Mouse (Mus musculus) myocyte (in vitro differentiated cells): ENCODE measurements at regions not wholly inside any gene's neighbourhood (a gene's known extent, or its start where the extent isn't known, plus 50 kb on each side); places are given as distances from the start of the nearest gene placed in this dataset.

Experiments
- H3K27me3 ChIP-seq: one replicate; pipeline ENCODE4 v1.6.1; 2011; ENCODE audit not compliant: control insufficient read depth, insufficient read depth, insufficient read length
- H3K36me3 ChIP-seq: one replicate; pipeline ENCODE4 v1.6.1; 2011; ENCODE audit not compliant: control insufficient read depth, insufficient read depth
- H3K4me2 ChIP-seq: one replicate; pipeline ENCODE4 v1.6.1; 2011; ENCODE audit warnings: low read depth, control low read depth
- H3K4me3 ChIP-seq: one replicate; pipeline ENCODE4 v1.5.1; 2011; ENCODE audit warnings: mild to moderate bottlenecking, control low read depth, moderate library complexity
- H3K79me2 ChIP-seq: one replicate; pipeline ENCODE4 v1.6.1; 2011; ENCODE audit not compliant: control insufficient read depth, insufficient read depth
- H3ac ChIP-seq: one replicate; pipeline ENCODE4 v1.6.1; 2011; ENCODE audit not compliant: control insufficient read depth, insufficient read length
- CEBPB ChIP-seq: IDR thresholded peaks from 2 replicates; pipeline ENCODE4 v1.6.1; 2011; ENCODE audit warnings: mild to moderate bottlenecking, moderate library complexity; ENCODE audit not compliant: poor library complexity, insufficient read depth, severe bottlenecking
- E2F4 ChIP-seq: IDR thresholded peaks from one replicate; pipeline ENCODE4 v1.6.1; 2011; ENCODE audit warnings: mild to moderate bottlenecking, control low read depth, moderate library complexity; ENCODE audit not compliant: insufficient read depth
- MAX ChIP-seq: IDR thresholded peaks from one replicate; pipeline ENCODE4 v1.6.1; 2011; ENCODE audit warnings: low read depth, mild to moderate bottlenecking, control low read depth
- MYOD1 ChIP-seq, 3 experiments: IDR thresholded peaks; one replicate each; pipeline ENCODE4 v1.6.1; 2011; ENCODE audit warnings: control low read depth in 2 of 3, low read depth in 2 of 3, mild to moderate bottlenecking in 2 of 3, moderate library complexity in 1 of 3; ENCODE audit not compliant: insufficient read length in 2 of 3, control insufficient read depth in 1 of 3
- MYOG ChIP-seq, 3 experiments: IDR thresholded peaks; one replicate each; pipeline ENCODE4 v1.6.1; 2011; ENCODE audit warnings: control low read depth in 2 of 3, low read depth in 2 of 3, mild to moderate bottlenecking in 2 of 3; ENCODE audit not compliant: insufficient read length in 2 of 3, control insufficient read depth in 1 of 3, insufficient read depth in 1 of 3
- POLR2A ChIP-seq: IDR thresholded peaks from one replicate; pipeline ENCODE4 v1.6.1; 2011; ENCODE audit warnings: low read depth, mild to moderate bottlenecking, control low read depth, moderate library complexity; ENCODE audit not compliant: insufficient read length
- POLR2AphosphoS2 ChIP-seq: IDR thresholded peaks from one replicate; pipeline ENCODE4 v1.6.1; 2011; ENCODE audit warnings: low read depth, control low read depth; ENCODE audit not compliant: insufficient read length
- REST ChIP-seq: IDR thresholded peaks from one replicate; pipeline ENCODE4 v1.6.1; 2011; ENCODE audit warnings: mild to moderate bottlenecking, control low read depth, moderate library complexity; ENCODE audit not compliant: insufficient read depth, insufficient read length
- SRF ChIP-seq: IDR thresholded peaks from one replicate; pipeline ENCODE4 v1.6.1; 2011; ENCODE audit warnings: low read depth; ENCODE audit not compliant: control insufficient read depth, insufficient read length
- TCF12 ChIP-seq: IDR thresholded peaks from one replicate; pipeline ENCODE4 v1.6.1; 2011; ENCODE audit warnings: mild to moderate bottlenecking, control low read depth; ENCODE audit not compliant: poor library complexity, insufficient read depth, severe bottlenecking
- TCF3 ChIP-seq: IDR thresholded peaks from one replicate; pipeline ENCODE4 v1.6.1; 2011; ENCODE audit warnings: low read depth, control low read depth; ENCODE audit not compliant: insufficient read length
- USF1 ChIP-seq: IDR thresholded peaks from one replicate; pipeline ENCODE4 v1.6.1; 2011; ENCODE audit warnings: low read depth, mild to moderate bottlenecking, control low read depth, moderate library complexity

DNA sequence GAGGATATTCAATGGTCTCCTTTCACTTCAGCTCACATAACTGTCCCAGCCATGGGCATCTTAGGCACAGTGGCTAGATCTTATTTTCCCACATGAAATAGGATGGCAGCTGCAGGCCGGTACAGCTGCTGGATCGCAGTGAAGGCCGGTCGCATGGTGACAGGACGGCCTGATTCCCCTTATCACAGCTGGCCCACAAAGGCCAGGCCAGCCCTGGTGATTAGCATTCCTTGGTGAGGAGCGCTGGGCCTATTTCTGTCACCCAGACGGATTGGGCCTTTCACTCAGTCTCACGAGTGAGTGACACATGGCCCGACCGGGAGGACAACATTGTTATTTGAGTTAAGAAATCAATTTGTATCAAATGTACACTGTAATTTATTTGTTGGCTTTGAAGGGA is 178.8 kb downstream of the Irx1 start:
- TF ChIP-seq TCF12 (no peak), MYOD1 (IDR thresholded peaks at IDR 0.05; ENCODE audit: control insufficient read depth in 1 of 3, insufficient read length in 2 of 3, low read depth in 2 of 3) (peak in 1 of 3 experiments; percentile 68), MAX (no peak), POLR2AphosphoS2 (no peak)
- Histone ChIP-seq H3K27me3 (no peaks in the 10 kb centered on the region), H3K4me2 (no peak overlapping the region), H3K4me3 (no peak overlapping the region), H3K36me3 (no peaks in the 10 kb centered on the region), H3ac (no peak overlapping the region), H3K79me2 (no peaks in the 10 kb centered on the region)

DNA sequence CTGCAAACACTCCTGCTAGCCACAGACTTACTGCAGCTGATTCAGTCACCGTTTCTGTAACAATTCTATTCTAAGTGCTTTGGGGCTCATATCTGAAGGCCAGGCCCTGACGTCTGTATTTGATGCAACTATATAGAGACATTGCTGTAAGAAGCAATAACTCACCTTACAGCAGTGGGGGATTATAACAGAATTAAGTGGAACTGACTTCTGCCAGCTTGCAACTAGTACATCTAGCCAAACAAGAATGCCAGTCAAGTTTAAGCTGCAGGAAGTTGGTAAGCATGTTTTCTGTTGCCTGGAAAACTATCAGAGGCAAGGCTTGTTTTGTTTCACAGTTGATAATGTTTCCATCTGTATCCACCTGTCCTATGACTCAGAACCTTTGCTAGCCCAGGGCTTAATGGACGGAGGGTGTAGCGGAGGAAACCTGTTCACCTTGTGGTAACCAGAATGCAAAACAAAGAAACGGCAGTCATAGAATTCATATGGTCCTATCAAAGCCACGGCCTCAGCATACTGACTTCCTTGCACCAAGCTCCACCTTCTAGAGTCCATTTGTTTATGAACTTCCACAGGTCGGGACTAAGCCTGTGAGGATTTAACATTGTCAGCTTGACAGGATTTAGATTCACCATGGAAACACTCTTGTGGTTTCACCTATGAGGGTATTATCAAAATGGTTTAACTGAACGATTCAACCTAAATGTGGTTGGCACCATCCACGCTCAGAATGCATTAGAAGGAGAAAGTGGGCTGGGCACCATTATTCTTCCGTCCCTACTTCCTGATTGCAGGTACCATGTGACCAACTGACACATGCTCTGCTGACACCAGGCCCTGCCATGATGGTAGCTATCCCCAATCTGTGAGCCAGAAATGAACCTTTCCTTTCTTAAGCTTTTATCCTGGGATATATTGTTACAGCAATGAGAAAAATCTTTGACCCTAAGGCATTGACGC is 216.2 kb downstream of the Irx1 start:
- Histone ChIP-seq H3K4me3 (no peak overlapping the region), H3ac (no peak overlapping the region), H3K27me3 (no peaks in the 10 kb centered on the region), H3K36me3 (no peaks in the 10 kb centered on the region), H3K4me2 (no peak overlapping the region), H3K79me2 (no peaks in the 10 kb centered on the region)
- TF ChIP-seq SRF (no peak), POLR2AphosphoS2 (no peak), E2F4 (no peak), CEBPB (no peak), POLR2A (no peak), MYOG (IDR thresholded peaks at IDR 0.05; ENCODE audit: control insufficient read depth in 1 of 3, insufficient read depth in 1 of 3, insufficient read length in 2 of 3, low read depth in 2 of 3) (no peak), USF1 (no peak), MYOD1 (IDR thresholded peaks at IDR 0.05; ENCODE audit: control insufficient read depth in 1 of 3, insufficient read length in 2 of 3, low read depth in 2 of 3) (no peak), MAX (no peak), REST (no peak), TCF12 (no peak), TCF3 (no peak)

- H3ac ChIP-seq, result no peak overlapping the region
- no peak overlapping the region for H3K4me3 ChIP-seq
- H3K4me2 ChIP-seq, result no peak overlapping the region
- TF ChIP-seq TCF3, result no peak
- no peak for TF ChIP-seq POLR2A
- TF ChIP-seq TCF12, result no peak
- no peak for TF ChIP-seq MAX
- TF ChIP-seq SRF, result no peak
- TF ChIP-seq REST, result no peak
- no peaks in the 10 kb centered on the region for H3K79me2 ChIP-seq
- H3K27me3 ChIP-seq, result no peaks in the 10 kb centered on the region
- no peaks in the 10 kb centered on the region for H3K36me3 ChIP-seq
Measured at GRCm38 (mm10) chr13:71746534-71746933, 217.0 kb downstream of the Irx1 start.

- H3K36me3 ChIP-seq, result no peaks in the 10 kb centered on the region
- no peak overlapping the region for H3K4me3 ChIP-seq
- H3K79me2 ChIP-seq, result no peaks in the 10 kb centered on the region
- no peak overlapping the region for H3ac ChIP-seq
- TF ChIP-seq POLR2AphosphoS2 (no peak), E2F4 (no peak), MYOG (IDR thresholded peaks at IDR 0.05; ENCODE audit: control insufficient read depth in 1 of 3, insufficient read depth in 1 of 3, insufficient read length in 2 of 3, low read depth in 2 of 3) (no peak), TCF3 (no peak), REST (no peak), CEBPB (no peak)
- no peak overlapping the region for H3K4me2 ChIP-seq
- H3K27me3 ChIP-seq, result no peaks in the 10 kb centered on the region
Measured at GRCm38 (mm10) chr13:71736821-71737345, 226.6 kb downstream of the Irx1 start.

GRCm38 (mm10) chr13:71734261-71734660 is 229.3 kb downstream of the Irx1 start:
- Histone ChIP-seq H3ac (no peak overlapping the region), H3K79me2 (no peaks in the 10 kb centered on the region), H3K4me2 (no peak overlapping the region), H3K27me3 (no peaks in the 10 kb centered on the region), H3K4me3 (no peak overlapping the region), H3K36me3 (no peaks in the 10 kb centered on the region)
- TF ChIP-seq REST, result no peak
- TF ChIP-seq TCF3, result no peak
- no peak for TF ChIP-seq SRF
- TF ChIP-seq MAX, result no peak
- no peak for TF ChIP-seq CEBPB
- TF ChIP-seq USF1, result no peak
- TF ChIP-seq MYOD1 (IDR thresholded peaks at IDR 0.05; ENCODE audit: control insufficient read depth in 1 of 3, insufficient read length in 2 of 3, low read depth in 2 of 3), result no peak
- TF ChIP-seq TCF12, result no peak
- no peak for TF ChIP-seq POLR2A
- no peak for TF ChIP-seq POLR2AphosphoS2
- TF ChIP-seq E2F4, result no peak
- TF ChIP-seq MYOG (IDR thresholded peaks at IDR 0.05; ENCODE audit: control insufficient read depth in 1 of 3, insufficient read depth in 1 of 3, insufficient read length in 2 of 3, low read depth in 2 of 3), result no peak
